Mouse (Mus musculus) liver, embryonic 15.5 days (tissue): ENCODE results near the gene Lgr6. TPM values are rescaled to one million over a fixed set of nuclear protein-coding genes. Genes with fewer than 3 reads are reported as not detected.

ENCODE experiments used
- ATAC-seq: fragments of 200-750 bp; cut with Nextera tagmentation; 2 replicates; pipeline ENCODE4 v1.8.0; 2017; ENCODE audit warnings: moderate number of reproducible peaks, mild to moderate bottlenecking, moderate library complexity; ENCODE audit not compliant: insufficient read depth
- H3K27ac ChIP-seq: fragments of 300-500 bp; sonication (generic); replicated peaks from 2 replicates; pipeline ENCODE4 v1.5.1; 2015; ENCODE audit warnings: mild to moderate bottlenecking, inconsistent platforms
- H3K27me3 ChIP-seq: fragments of 300-500 bp; sonication (generic); 2 replicates; pipeline ENCODE4 v1.6.1; 2015; ENCODE audit warnings: mild to moderate bottlenecking, inconsistent platforms
- H3K36me3 ChIP-seq: fragments of 300-500 bp; sonication (generic); replicated peaks from 2 replicates; pipeline ENCODE4 v1.6.1; 2015; ENCODE audit warnings: moderate library complexity, mild to moderate bottlenecking, inconsistent platforms
- H3K4me1 ChIP-seq: fragments of 300-500 bp; sonication (generic); replicated peaks from 2 replicates; pipeline ENCODE4 v1.6.1; 2015; ENCODE audit warnings: inconsistent platforms
- H3K4me2 ChIP-seq: fragments of 300-500 bp; sonication (generic); 2 replicates; pipeline ENCODE4 v1.6.1; 2015; ENCODE audit warnings: moderate library complexity, mild to moderate bottlenecking, inconsistent platforms
- H3K4me3 ChIP-seq: fragments of 300-500 bp; sonication (generic); replicated peaks from 2 replicates; pipeline ENCODE4 v1.5.1; 2015; ENCODE audit warnings: mild to moderate bottlenecking, inconsistent platforms
- H3K9ac ChIP-seq: fragments of 300-500 bp; sonication (generic); 2 replicates; pipeline ENCODE4 v1.6.1; 2015; ENCODE audit warnings: moderate library complexity, mild to moderate bottlenecking, inconsistent platforms
- H3K9me3 ChIP-seq: fragments of 300-500 bp; sonication (generic); replicated peaks from 2 replicates; pipeline ENCODE4 v1.6.1; 2016; ENCODE audit warnings: inconsistent platforms
- WGBS: fragments of 180-500 bp; shearing (Covaris S2); methylation state at CpG from one replicate; pipeline ENCODE4 v1.1.7; 2015; ENCODE audit warnings: mixed read lengths; ENCODE audit not compliant: insufficient replicate concordance; 5-methylcytosine and 5-hydroxymethylcytosine counted together
- polyA plus RNA-seq: library from polyadenylated mRNA; unstranded; fragments of >200 nt; fragmentation: Nextera tagmentation; extraction: Ambion mirVana; gene quantifications from 2 replicates; pipeline ENCODE4 v1.2.1, GENCODE M21; 2015

The Lgr6 gene
- polyA plus RNA-seq, 1 experiment from 2014 or later = 0.18 TPM

- H3K27me3 ChIP-seq = peaks cover 12% of the 10 kb centered on the region
- H3K4me1 ChIP-seq = no peaks in the 10 kb centered on the region
- 40% methylated on average over 2 of the region's 2 CpGs for WGBS
- H3K9me3 ChIP-seq = no peaks in the 10 kb centered on the region
- no peak overlapping the region for H3K27ac ChIP-seq
- no peak overlapping the region for H3K9ac ChIP-seq
- H3K36me3 ChIP-seq = no peaks in the 10 kb centered on the region
- no peak overlapping the region for H3K4me3 ChIP-seq
- no peak for ATAC-seq
- no peak overlapping the region for H3K4me2 ChIP-seq
Observed at GRCm38 (mm10) chr1:135079021-135079420, 26.1 kb downstream of the Lgr6 start.

GRCm38 (mm10) chr1:135076470-135076869 lies 28.6 kb downstream of the Lgr6 start:
- Histone ChIP-seq H3K4me3 (no peak overlapping the region), H3K27me3 (peaks cover 6% of the 10 kb centered on the region; the same call in 1 of the 2 replicates), H3K4me2 (no peak overlapping the region), H3K9ac (no peak overlapping the region), H3K27ac (no peak overlapping the region), H3K4me1 (no peaks in the 10 kb centered on the region), H3K36me3 (no peaks in the 10 kb centered on the region), H3K9me3 (no peaks in the 10 kb centered on the region)
- no peak for ATAC-seq
- WGBS = 35% methylated on average over 5 of the region's 5 CpGs

- 75% methylated on average over 1 of the region's 1 CpGs for WGBS
- ATAC-seq = no peak
Observed at GRCm38 (mm10) chr1:135075270-135075669, 29.8 kb downstream of the Lgr6 start.

GRCm38 (mm10) chr1:135072643-135073042 lies 32.4 kb downstream of the Lgr6 start:
- H3K27me3 ChIP-seq = 0 out of 2 replicates have a peak, but pooled peaks cover 6% of the 10 kb centered on the region
- H3K4me3 ChIP-seq = no peak overlapping the region
- no peak for ATAC-seq
- H3K4me1 ChIP-seq = no peaks in the 10 kb centered on the region
- no peak overlapping the region for H3K9ac ChIP-seq
- no peaks in the 10 kb centered on the region for H3K36me3 ChIP-seq
- H3K9me3 ChIP-seq = no peaks in the 10 kb centered on the region
- H3K27ac ChIP-seq = no peak overlapping the region
- WGBS = 70% methylated on average over 5 of the region's 5 CpGs
- H3K4me2 ChIP-seq = no peak overlapping the region

More at GRCm38 (mm10) chr1:135075270-135075669, 29.8 kb downstream of the Lgr6 start:
- no peak overlapping the region for H3K27ac ChIP-seq
- H3K4me2 ChIP-seq = no peak overlapping the region
- H3K27me3 ChIP-seq = 0 out of 2 replicates have a peak, but pooled peaks cover 6% of the 10 kb centered on the region
- H3K4me1 ChIP-seq = no peaks in the 10 kb centered on the region
- H3K4me3 ChIP-seq = no peak overlapping the region
- H3K9me3 ChIP-seq = no peaks in the 10 kb centered on the region
- no peak overlapping the region for H3K9ac ChIP-seq
- no peaks in the 10 kb centered on the region for H3K36me3 ChIP-seq

GRCm38 (mm10) chr1:135069841-135070240 lies 35.2 kb downstream of the Lgr6 start:
- Histone ChIP-seq H3K27me3 (0 out of 2 replicates have a peak, but pooled peaks cover 6% of the 10 kb centered on the region), H3K4me1 (no peaks in the 10 kb centered on the region), H3K4me3 (no peak overlapping the region), H3K9me3 (no peaks in the 10 kb centered on the region), H3K27ac (no peak overlapping the region), H3K36me3 (no peaks in the 10 kb centered on the region), H3K9ac (no peak overlapping the region), H3K4me2 (no peak overlapping the region)
- ATAC-seq = no peak
- WGBS = 36% methylated on average over 8 of the region's 8 CpGs

GRCm38 (mm10) chr1:135064525-135064924 lies 40.6 kb downstream of the Lgr6 start:
- Histone ChIP-seq H3K4me3 (no peak overlapping the region), H3K9me3 (no peaks in the 10 kb centered on the region), H3K27me3 (no peaks in the 10 kb centered on the region), H3K36me3 (no peaks in the 10 kb centered on the region), H3K4me2 (no peak overlapping the region), H3K4me1 (no peaks in the 10 kb centered on the region), H3K27ac (no peak overlapping the region), H3K9ac (no peak overlapping the region)
- no peak for ATAC-seq
- WGBS = 65% methylated on average over 2 of the region's 2 CpGs

GRCm38 (mm10) chr1:135062936-135063335 lies 42.1 kb downstream of the Lgr6 start:
- H3K9ac ChIP-seq = no peak overlapping the region
- 52% methylated on average over 5 of the region's 5 CpGs for WGBS
- no peaks in the 10 kb centered on the region for H3K27me3 ChIP-seq
- no peaks in the 10 kb centered on the region for H3K4me1 ChIP-seq
- ATAC-seq = no peak
- H3K9me3 ChIP-seq = no peaks in the 10 kb centered on the region
- no peak overlapping the region for H3K27ac ChIP-seq
- no peaks in the 10 kb centered on the region for H3K36me3 ChIP-seq
- no peak overlapping the region for H3K4me3 ChIP-seq
- no peak overlapping the region for H3K4me2 ChIP-seq

- Histone ChIP-seq H3K9ac (no peak overlapping the region), H3K4me2 (no peak overlapping the region), H3K9me3 (no peaks in the 10 kb centered on the region), H3K36me3 (no peaks in the 10 kb centered on the region), H3K27ac (no peak overlapping the region), H3K27me3 (no peaks in the 10 kb centered on the region), H3K4me1 (no peaks in the 10 kb centered on the region), H3K4me3 (no peak overlapping the region)
- no peak for ATAC-seq
- 82% methylated on average over 6 of the region's 6 CpGs for WGBS
Observed at GRCm38 (mm10) chr1:135061300-135061699, 43.8 kb downstream of the Lgr6 start.

- WGBS = 52% methylated on average over 6 of the region's 6 CpGs
- H3K27ac ChIP-seq = no peak overlapping the region
Observed at GRCm38 (mm10) chr1:135060174-135060573, 44.9 kb downstream of the Lgr6 start.

GRCm38 (mm10) chr1:135056901-135057300 lies 48.2 kb downstream of the Lgr6 start:
- no peak overlapping the region for H3K4me2 ChIP-seq
- H3K9me3 ChIP-seq = no peaks in the 10 kb centered on the region
- H3K27ac ChIP-seq = no peak overlapping the region
- 62% methylated on average over 8 of the region's 8 CpGs for WGBS
- no peaks in the 10 kb centered on the region for H3K27me3 ChIP-seq
- H3K4me3 ChIP-seq = no peak overlapping the region
- ATAC-seq = no peak
- H3K9ac ChIP-seq = no peak overlapping the region
- H3K4me1 ChIP-seq = no peaks in the 10 kb centered on the region
- no peaks in the 10 kb centered on the region for H3K36me3 ChIP-seq

More at GRCm38 (mm10) chr1:135060174-135060573, 44.9 kb downstream of the Lgr6 start:
- Histone ChIP-seq H3K4me2 (no peak overlapping the region), H3K4me1 (no peaks in the 10 kb centered on the region), H3K27me3 (no peaks in the 10 kb centered on the region), H3K36me3 (no peaks in the 10 kb centered on the region), H3K4me3 (no peak overlapping the region), H3K9ac (no peak overlapping the region), H3K9me3 (no peaks in the 10 kb centered on the region)
- no peak for ATAC-seq

GRCm38 (mm10) chr1:135054121-135054520 lies 51.0 kb downstream of the Lgr6 start:
- Histone ChIP-seq H3K4me1 (no peaks in the 10 kb centered on the region), H3K27ac (no peak overlapping the region), H3K4me2 (no peak overlapping the region), H3K4me3 (no peak overlapping the region), H3K36me3 (no peaks in the 10 kb centered on the region), H3K27me3 (no peaks in the 10 kb centered on the region), H3K9ac (no peak overlapping the region), H3K9me3 (no peaks in the 10 kb centered on the region)
- ATAC-seq = no peak
- WGBS = 63% methylated on average over 5 of the region's 5 CpGs

- Histone ChIP-seq H3K4me3 (no peak overlapping the region), H3K36me3 (no peaks in the 10 kb centered on the region), H3K4me1 (no peaks in the 10 kb centered on the region), H3K9ac (no peak overlapping the region), H3K4me2 (no peak overlapping the region), H3K27ac (no peak overlapping the region), H3K9me3 (no peaks in the 10 kb centered on the region), H3K27me3 (no peaks in the 10 kb centered on the region)
- ATAC-seq = no peak
- WGBS = 77% methylated on average over 2 of the region's 2 CpGs
Observed at GRCm38 (mm10) chr1:135044439-135044838, 60.6 kb downstream of the Lgr6 start.
